Mouse (Mus musculus): ENCODE results near the gene Npepps. TPM values are rescaled to one million over a fixed set of nuclear protein-coding genes. Genes with fewer than 3 reads are reported as not detected.

Npepps gene
- polyA plus RNA-seq, 1 experiment from 2014 or later: 83.9 TPM

DNA sequence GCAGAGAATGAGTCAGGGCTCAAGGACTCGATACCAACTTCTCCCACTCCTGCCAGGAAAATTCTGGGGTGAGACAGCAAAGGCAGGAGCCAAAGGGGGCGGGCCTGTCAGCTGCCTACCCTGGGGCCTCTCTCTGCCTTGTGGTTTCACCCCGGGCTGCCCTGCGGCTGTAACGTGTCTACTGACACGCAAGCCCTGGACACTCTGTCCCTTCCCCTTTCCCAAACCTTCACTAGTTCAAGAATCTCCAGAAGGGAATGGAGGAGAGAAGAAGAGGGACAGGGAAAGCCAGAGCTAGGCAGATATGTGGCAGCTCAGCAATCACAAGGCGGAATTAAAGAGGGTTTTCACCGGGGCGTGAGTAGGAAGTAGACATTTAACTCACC, 29.0 kb upstream of the Npepps start:
- Histone ChIP-seq H3K9me3 (no peaks in the 10 kb centered on the region), H3K36me3 (no peaks in the 10 kb centered on the region), H3K4me1 (peaks cover 25% of the 10 kb centered on the region), H3K27ac (peak overlapping the region; percentile 76), H3K4me3 (peak overlapping the region; percentile 61), H3K27me3 (ENCODE audit: insufficient read depth, poor library complexity, severe bottlenecking) (no peaks in the 10 kb centered on the region)
- DNase-seq (ENCODE audit: low spot score): peak; percentile 76
- 4% methylated on average over 9 of the region's 9 CpGs for WGBS

DNA sequence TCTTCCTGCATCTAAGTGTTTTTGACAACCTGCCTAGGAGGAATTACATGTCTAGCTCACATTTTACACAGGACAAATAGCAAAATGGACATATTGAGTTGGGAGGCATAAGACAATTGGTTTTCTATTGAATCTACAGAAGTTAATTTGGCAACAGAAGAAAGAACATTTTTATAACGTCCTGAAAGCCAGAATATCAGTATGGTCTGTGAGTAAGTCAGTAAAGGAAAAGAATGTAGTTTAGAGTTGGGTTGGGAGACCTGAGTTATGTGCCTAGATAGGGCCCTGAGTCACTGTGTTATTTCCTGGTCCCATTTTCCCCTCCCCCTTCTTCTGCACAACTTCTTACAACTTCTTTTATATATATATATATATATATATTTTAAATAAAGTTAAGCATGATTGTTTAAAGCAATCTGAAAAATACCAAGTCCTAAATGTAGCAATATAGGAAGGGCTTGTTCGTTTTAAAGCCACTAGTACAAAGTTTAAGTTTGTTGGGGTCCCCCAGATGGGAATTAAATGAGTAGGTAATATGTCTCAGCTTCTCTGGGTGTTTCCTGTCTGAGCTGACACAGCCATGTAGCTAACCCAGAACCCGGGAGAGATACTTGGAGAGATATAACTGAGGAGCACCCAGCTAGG, 28.5 kb upstream of the Npepps start:
- WGBS: 42% methylated on average over 3 of the region's 3 CpGs

GRCm38 (mm10) chr11:97307294-97308069, 27.0 kb upstream of the Npepps start:
- H3K27ac ChIP-seq: no peak overlapping the region
- WGBS: 91% methylated on average over 11 of the region's 11 CpGs
- no peak overlapping the region for H3K4me3 ChIP-seq
- no peak for DNase-seq (ENCODE audit: low spot score)
- no peaks in the 10 kb centered on the region for H3K27me3 ChIP-seq (ENCODE audit: insufficient read depth, poor library complexity, severe bottlenecking)
- H3K4me1 ChIP-seq: peaks cover 29% of the 10 kb centered on the region
- no peaks in the 10 kb centered on the region for H3K9me3 ChIP-seq
- H3K36me3 ChIP-seq: no peaks in the 10 kb centered on the region

More for the DNA sequence above, 28.5 kb upstream of the Npepps start:
- no peak for DNase-seq (ENCODE audit: low spot score)
- Histone ChIP-seq H3K27me3 (ENCODE audit: insufficient read depth, poor library complexity, severe bottlenecking) (no peaks in the 10 kb centered on the region), H3K4me1 (peaks cover 25% of the 10 kb centered on the region), H3K4me3 (peak overlapping the region; percentile 61), H3K9me3 (no peaks in the 10 kb centered on the region), H3K27ac (peak overlapping the region; percentile 76), H3K36me3 (no peaks in the 10 kb centered on the region)

- Histone ChIP-seq H3K4me1 (peaks cover 15% of the 10 kb centered on the region), H3K36me3 (no peaks in the 10 kb centered on the region), H3K4me3 (no peak overlapping the region), H3K27ac (no peak overlapping the region), H3K9me3 (no peaks in the 10 kb centered on the region), H3K27me3 (ENCODE audit: insufficient read depth, poor library complexity, severe bottlenecking) (no peaks in the 10 kb centered on the region)
- no peak for DNase-seq (ENCODE audit: low spot score)
- 64% methylated on average over 5 of the region's 5 CpGs for WGBS
Measured at GRCm38 (mm10) chr11:97304631-97305030, 24.2 kb upstream of the Npepps start.

DNA sequence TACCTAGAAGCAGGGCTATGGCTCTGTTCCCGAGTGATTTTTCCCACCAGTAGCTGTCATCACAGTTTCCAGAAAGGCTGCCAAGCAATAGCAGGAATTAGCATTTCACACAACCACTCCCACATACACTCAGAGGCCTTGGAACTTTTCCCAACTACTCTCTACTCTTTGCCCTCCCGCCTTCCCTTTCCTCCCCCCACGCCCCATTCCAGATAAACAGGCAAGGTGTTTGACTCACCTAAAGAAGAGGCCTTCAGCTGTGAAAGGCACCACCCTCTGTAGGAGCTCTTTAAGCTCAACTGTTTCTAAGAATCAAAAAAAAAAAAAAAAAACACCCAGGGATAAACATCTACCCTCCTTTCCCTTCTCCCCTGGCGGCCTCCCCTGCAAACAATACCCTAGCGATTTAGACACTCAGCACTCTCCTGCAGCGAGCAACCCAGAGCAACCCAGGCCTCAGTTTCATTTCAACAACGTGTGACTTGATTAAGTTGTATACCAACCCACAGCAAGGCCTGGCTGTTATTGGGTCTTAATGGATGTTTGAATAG, 21.9 kb upstream of the Npepps start:
- Histone ChIP-seq H3K9me3 (no peaks in the 10 kb centered on the region), H3K27me3 (ENCODE audit: insufficient read depth, poor library complexity, severe bottlenecking) (no peaks in the 10 kb centered on the region), H3K4me1 (peaks cover 10% of the 10 kb centered on the region; the same call in 1 of the 2 replicates), H3K4me3 (no peak overlapping the region), H3K27ac (0 out of 2 replicates have a peak overlapping the region, but pooled peaks have one; percentile 25), H3K36me3 (no peaks in the 10 kb centered on the region)
- 34% methylated on average over 7 of the region's 7 CpGs for WGBS
- DNase-seq (ENCODE audit: low spot score): no peak

- H3K4me3 ChIP-seq: no peak overlapping the region
- no peaks in the 10 kb centered on the region for H3K36me3 ChIP-seq
- no peaks in the 10 kb centered on the region for H3K9me3 ChIP-seq
- no peak overlapping the region for H3K27ac ChIP-seq
- DNase-seq (ENCODE audit: low spot score): no peak
- peaks cover 10% of the 10 kb centered on the region; the same call in 1 of the 2 replicates for H3K4me1 ChIP-seq
- 70% methylated on average over 16 of the region's 16 CpGs for WGBS
- no peaks in the 10 kb centered on the region for H3K27me3 ChIP-seq (ENCODE audit: insufficient read depth, poor library complexity, severe bottlenecking)
Measured at GRCm38 (mm10) chr11:97301406-97301805, 21.0 kb upstream of the Npepps start.

DNA sequence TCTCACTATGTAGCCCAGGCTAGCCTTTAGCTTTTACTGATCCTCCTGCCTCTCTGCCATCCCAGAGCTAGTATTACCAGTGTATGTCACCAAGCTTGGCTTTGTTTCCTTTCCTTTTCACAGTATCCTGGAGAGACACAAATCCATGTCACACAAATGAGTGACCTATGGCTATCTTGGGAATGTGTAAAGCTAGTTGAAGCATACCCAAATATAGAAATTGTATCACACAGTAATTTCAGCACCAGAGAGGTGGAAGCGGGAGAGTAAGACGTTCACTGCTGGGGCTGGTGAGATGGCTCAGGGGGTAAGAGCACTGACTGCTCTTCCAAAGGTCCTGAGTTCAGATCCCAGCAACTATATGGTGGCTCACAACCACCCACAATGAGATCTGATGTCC, 19.5 kb upstream of the Npepps start:
- DNase-seq (ENCODE audit: low spot score): no peak
- Histone ChIP-seq H3K27ac (no peak overlapping the region), H3K4me1 (peaks cover 10% of the 10 kb centered on the region; the same call in 1 of the 2 replicates), H3K9me3 (no peaks in the 10 kb centered on the region), H3K4me3 (no peak overlapping the region), H3K27me3 (ENCODE audit: insufficient read depth, poor library complexity, severe bottlenecking) (no peaks in the 10 kb centered on the region), H3K36me3 (no peaks in the 10 kb centered on the region)
- 55% methylated on average over 2 of the region's 2 CpGs for WGBS

- no peaks in the 10 kb centered on the region for H3K9me3 ChIP-seq
- H3K27ac ChIP-seq: no peak overlapping the region
- H3K4me1 ChIP-seq: no peaks in the 10 kb centered on the region
- WGBS: 63% methylated on average over 3 of the region's 4 CpGs
- H3K27me3 ChIP-seq (ENCODE audit: insufficient read depth, poor library complexity, severe bottlenecking): no peaks in the 10 kb centered on the region
- no peak overlapping the region for H3K4me3 ChIP-seq
- H3K36me3 ChIP-seq: no peaks in the 10 kb centered on the region
- no peak for DNase-seq (ENCODE audit: low spot score)
Measured at GRCm38 (mm10) chr11:97296542-97296941, 16.1 kb upstream of the Npepps start.

- WGBS: 90% methylated on average over 1 of the region's 1 CpGs
- no peak overlapping the region for H3K27ac ChIP-seq
- H3K36me3 ChIP-seq: no peaks in the 10 kb centered on the region
- DNase-seq (ENCODE audit: low spot score): no peak
- no peaks in the 10 kb centered on the region for H3K27me3 ChIP-seq (ENCODE audit: insufficient read depth, poor library complexity, severe bottlenecking)
- H3K4me1 ChIP-seq: peaks cover 4% of the 10 kb centered on the region; the same call in 1 of the 2 replicates
- no peak overlapping the region for H3K4me3 ChIP-seq
- no peaks in the 10 kb centered on the region for H3K9me3 ChIP-seq
Measured at GRCm38 (mm10) chr11:97292731-97293130, 12.3 kb upstream of the Npepps start.

GRCm38 (mm10) chr11:97289276-97290230, 9.1 kb upstream of the Npepps start:
- 56% methylated on average over 12 of the region's 12 CpGs for WGBS
- Histone ChIP-seq H3K4me1 (peaks cover 10% of the 10 kb centered on the region; the same call in 1 of the 2 replicates), H3K36me3 (no peaks in the 10 kb centered on the region), H3K27me3 (ENCODE audit: insufficient read depth, poor library complexity, severe bottlenecking) (no peaks in the 10 kb centered on the region), H3K4me3 (no peak overlapping the region), H3K9me3 (no peaks in the 10 kb centered on the region), H3K27ac (no peak overlapping the region)
- DNase-seq (ENCODE audit: low spot score): no peak

DNA sequence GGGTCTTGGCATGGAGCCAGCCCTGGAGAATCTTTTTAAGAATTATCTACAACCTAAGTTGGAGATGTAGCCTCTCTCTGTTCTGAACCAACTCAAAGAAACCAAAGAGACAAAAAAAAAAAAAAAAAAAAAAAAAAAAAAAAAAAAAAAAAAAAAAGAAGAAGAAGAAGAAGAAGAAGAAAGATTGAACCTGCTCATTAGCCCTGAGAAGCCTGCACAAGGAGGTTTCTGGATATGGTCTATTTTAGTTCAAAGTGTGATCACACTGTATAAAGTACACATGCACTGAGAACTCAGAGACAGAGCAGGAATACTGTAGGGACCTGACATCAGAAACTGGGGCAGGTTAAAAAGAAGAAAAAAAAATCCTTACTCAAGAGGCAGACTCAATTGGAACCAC, 7.2 kb upstream of the Npepps start:
- H3K27ac ChIP-seq: no peak overlapping the region

DNA sequence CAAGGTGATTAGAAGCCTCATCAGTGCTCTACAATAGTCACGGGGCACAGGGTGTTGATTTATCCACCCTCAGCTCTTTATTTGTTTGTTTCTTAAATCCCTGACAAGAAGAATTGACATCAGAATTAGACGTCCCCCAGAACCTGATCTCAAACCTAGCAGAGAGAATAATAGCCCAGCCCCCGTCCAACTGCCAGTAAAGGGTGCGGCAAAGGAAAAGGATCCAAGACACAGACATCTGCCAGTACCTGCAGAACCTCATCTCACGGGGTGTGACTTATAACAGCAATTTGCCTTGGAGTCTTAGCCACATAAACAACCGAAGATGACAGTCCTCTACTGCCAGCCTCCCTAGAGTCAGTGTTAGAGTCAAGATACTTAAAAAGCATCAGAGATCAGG, 6.5 kb upstream of the Npepps start:
- WGBS: 56% methylated on average over 6 of the region's 6 CpGs
- H3K9me3 ChIP-seq: no peaks in the 10 kb centered on the region
- H3K36me3 ChIP-seq: no peaks in the 10 kb centered on the region
- no peak overlapping the region for H3K27ac ChIP-seq
- H3K4me3 ChIP-seq: no peak overlapping the region
- DNase-seq (ENCODE audit: low spot score): no peak
- H3K27me3 ChIP-seq (ENCODE audit: insufficient read depth, poor library complexity, severe bottlenecking): no peaks in the 10 kb centered on the region
- H3K4me1 ChIP-seq: peaks cover 10% of the 10 kb centered on the region; the same call in 1 of the 2 replicates

More for the DNA sequence above, 7.2 kb upstream of the Npepps start:
- no peaks in the 10 kb centered on the region for H3K9me3 ChIP-seq
- no peaks in the 10 kb centered on the region for H3K36me3 ChIP-seq
- H3K27me3 ChIP-seq (ENCODE audit: insufficient read depth, poor library complexity, severe bottlenecking): no peaks in the 10 kb centered on the region
- DNase-seq (ENCODE audit: low spot score): no peak
- H3K4me1 ChIP-seq: peaks cover 10% of the 10 kb centered on the region; the same call in 1 of the 2 replicates
- H3K4me3 ChIP-seq: no peak overlapping the region

Data from heart, embryonic 10.5 days (tissue).